Mouse (Mus musculus): Measurements from ENCODE around the gene Vps37b.

DNA sequence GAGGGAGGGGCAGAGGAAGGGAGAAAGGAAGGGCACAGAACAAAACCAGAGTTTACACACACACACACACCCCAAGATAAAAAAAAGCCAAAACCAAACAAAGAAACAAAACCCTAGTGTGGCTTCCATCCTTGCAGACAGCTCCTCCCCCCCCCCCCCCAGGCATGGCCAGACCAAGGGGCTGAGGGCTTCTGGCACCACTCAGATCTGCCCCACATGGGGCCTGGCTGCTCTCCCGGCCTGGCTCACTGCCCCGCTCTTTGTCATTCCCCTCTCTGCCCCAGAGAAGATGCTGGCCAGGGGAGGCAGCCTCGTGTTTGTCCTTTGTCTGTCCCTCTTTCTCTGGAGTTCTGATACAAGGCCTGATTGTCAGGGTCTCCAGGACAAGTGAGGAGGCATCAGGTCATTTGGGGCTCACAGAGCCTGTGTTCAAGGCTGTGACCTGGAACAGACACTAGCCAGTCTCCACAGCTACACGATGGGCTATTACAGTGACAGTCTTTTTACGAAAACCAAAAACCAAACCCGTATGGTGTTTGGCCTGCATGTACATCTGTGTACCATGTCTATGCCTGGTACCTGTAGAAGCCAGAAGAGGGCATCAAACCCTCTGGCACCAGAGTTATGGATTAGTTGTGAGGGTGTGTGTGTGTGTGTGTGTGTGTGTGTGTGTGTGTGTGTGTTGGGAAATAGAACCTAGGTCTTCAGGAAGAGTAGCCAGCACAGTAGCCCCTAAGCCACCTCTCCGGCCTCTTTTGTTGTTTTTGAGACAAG is 38.6 kb downstream of the Vps37b start:
- TF ChIP-seq CTCF (IDR thresholded peaks at IDR 0.05; ENCODE audit: borderline replicate concordance, control insufficient read depth, extremely low read depth, insufficient read depth, low read length, poor library complexity) = no peak
- TF ChIP-seq POLR2A (IDR thresholded peaks at IDR 0.05; ENCODE audit: control insufficient read depth, extremely low read depth, insufficient read depth, low read length, poor library complexity) = no peak

Measured in thymus, adult 2 months (tissue).